Mouse (Mus musculus) adipocyte (in vitro differentiated cells): ENCODE measurements around the gene Gm17622.

ENCODE experiments used
- DNase-seq: peaks from one replicate; pipeline ENCODE4 v3.0.0-alpha.2; 2016; ENCODE audit warnings: low spot score

Gene Gm17622

DNA sequence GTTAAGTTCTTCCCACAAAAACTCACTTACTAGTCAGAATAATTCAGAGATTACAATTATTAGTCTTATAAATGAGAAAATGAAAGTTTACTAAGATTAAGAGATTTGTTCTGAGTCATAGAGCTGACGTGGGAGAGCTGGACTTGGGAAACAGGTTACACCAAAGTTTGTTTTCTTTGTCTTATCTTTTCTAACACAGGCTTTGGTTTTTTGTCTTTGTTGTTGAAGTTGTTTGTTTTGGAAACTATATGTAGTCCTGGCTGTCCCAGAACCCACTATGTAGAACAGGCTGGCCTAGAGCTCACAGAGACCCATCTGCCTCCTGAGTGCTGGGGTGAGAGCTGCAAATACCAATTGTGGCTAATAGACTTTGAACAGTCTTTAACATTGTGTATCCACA lies 20.7 kb downstream of the Gm17622 start:
- DNase-seq: no peak

DNA sequence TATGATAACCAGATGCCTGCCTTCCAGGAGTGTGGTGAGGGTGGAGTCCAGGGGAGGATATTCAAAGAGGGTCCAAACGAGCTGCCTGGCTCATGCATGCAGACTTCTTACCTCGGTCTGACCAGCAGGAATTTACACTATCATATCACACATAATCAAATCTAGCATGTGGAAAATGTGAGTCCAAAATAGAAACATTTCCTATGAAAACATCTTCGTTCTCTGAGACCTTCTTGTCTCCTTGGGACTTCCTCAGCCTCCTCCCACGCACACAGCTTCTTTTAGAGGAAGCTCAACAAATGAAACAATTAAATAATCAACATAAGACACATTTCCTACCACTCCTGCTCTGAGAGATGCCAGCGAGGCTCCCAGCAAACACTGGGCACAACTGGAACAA lies 21.4 kb downstream of the Gm17622 start:
- no peak for DNase-seq

DNA sequence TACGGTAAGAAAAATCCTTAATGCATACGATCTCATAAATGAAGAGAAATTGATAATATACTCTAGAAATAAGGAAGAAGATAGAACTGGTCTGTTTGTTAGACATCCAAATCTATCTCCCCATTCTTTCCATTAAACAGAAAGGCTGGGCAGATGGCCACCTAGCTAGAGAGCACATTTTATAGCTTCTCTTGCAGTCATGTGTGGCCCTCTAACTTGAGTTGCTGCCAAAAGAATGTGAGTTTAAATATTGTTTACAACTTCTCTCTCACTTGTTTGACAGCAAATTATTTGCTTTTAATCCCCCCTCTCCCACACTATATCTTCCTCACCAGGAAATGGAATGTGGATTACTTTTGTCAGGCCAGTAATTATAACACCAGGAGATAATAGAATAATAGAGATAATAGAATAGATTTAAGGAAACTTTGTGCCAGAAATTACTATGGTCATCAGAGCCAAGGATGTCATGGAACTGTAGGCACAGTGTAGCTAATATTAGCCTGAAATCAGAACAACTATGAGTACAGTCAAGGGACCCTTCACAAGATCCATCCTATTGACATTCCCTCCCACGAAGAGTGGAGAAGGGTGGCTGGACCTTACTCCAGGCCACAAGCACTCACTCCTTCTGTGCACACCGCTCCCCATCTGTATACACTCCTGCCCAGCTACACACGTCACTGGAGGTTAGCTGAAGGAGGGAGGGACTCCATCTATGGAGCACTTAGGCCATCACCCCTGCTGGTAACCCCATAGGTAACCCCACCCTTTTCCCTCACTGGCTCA lies 23.8 kb downstream of the Gm17622 start:
- no peak for DNase-seq

GRCm38 (mm10) chr13:96516249-96516648 lies 25.7 kb downstream of the Gm17622 start:
- DNase-seq: no peak

DNA sequence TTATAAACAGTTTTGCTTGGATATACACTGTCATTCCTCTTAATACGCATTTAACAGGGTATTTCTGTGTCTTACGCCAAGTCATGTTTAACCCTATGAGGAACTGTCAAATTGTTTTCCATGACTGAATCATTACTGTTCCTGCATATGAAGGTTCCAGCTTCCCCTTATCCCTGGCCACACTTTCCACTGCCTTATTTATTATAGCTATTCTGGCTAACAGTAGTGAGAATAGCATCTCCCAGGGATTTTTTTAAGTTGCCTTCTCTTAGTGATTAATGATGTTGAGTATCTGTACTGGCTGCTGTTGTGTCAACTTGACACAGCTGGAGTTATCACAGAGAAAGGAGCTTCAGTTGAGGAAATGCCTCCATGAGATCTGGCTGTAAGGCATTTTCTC lies 26.8 kb downstream of the Gm17622 start:
- DNase-seq: no peak

GRCm38 (mm10) chr13:96521294-96521693 lies 30.8 kb downstream of the Gm17622 start:
- DNase-seq: no peak

DNA sequence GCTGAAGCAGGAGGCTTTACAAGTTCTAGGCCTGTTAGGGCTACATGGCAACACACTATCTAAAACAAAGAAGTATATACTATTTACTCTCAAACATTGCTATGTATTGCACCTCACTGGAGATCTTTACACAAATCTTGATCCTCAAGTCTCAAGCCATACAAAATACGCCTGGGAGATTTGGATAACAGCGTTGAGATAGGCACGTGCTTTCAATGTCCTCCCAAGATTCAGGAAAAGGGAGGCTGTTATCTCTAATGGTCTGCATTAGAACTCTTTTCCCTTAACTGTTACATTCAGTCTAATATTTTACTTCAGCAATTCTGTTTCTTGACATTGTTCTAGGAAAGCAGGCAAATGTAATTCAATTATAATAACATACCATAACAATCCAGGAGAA lies 36.5 kb downstream of the Gm17622 start:
- no peak for DNase-seq

DNA sequence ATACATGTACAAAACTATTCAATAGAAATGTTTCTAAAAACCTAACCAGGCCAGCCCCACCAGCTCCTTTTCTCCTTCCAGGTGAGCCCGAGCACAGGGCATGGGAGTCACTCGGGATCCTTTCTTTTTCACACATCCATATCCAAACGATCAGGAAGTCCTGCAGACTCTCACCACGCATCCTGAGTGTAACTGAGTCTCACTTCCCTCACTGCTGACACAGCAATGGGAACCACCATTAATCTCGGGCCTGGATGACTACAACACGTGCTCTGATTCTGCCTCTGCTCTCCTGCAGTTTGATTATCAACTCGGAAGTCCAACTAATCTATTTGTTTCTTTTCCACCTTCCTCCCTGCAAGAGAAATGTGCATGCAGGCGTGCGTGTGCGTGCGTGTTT lies 37.3 kb downstream of the Gm17622 start:
- DNase-seq: no peak

- DNase-seq: no peak
Observed at GRCm38 (mm10) chr13:96528776-96529175, 38.2 kb downstream of the Gm17622 start.

DNA sequence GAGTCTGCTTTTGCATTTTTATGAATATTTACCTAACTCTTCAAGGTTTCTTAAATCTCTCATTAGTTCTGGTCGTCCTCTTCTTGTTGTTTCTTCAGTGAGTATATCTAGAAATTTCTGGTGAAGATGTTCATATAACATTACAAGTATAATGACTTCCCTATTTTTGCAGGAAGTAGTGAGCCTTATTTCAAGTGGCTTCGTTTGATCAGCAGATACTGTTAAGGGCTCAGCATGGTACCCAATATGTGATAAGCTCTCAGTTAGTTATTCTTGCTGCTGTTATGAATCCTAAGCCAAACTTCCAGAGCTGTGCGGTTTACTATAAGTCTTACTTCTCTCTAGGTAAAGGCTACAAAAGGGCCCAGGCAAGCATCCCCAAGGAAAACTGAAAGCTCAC lies 39.0 kb downstream of the Gm17622 start:
- DNase-seq: no peak

- DNase-seq: no peak
Observed at GRCm38 (mm10) chr13:96530064-96530463, 39.5 kb downstream of the Gm17622 start.

DNA sequence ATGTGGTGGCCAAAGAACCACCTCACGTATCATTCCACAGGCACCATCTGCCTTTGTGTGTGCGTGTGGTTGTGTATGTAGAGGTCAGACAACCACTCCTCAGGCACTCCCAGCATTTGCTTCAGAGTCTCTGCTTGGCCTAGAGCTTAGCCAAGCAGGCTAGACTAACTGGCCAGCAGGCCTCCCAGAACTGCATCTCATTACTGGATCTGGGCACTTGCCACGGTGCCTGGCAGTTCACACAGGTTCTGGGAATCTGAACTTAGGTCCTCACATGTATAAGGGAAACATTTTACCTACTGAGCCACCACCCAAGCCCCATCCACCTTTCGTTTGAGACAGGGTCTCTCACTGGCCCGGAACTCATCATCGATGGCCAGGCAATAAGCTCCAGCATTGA lies 41.6 kb downstream of the Gm17622 start:
- DNase-seq: peak; percentile 64

DNA sequence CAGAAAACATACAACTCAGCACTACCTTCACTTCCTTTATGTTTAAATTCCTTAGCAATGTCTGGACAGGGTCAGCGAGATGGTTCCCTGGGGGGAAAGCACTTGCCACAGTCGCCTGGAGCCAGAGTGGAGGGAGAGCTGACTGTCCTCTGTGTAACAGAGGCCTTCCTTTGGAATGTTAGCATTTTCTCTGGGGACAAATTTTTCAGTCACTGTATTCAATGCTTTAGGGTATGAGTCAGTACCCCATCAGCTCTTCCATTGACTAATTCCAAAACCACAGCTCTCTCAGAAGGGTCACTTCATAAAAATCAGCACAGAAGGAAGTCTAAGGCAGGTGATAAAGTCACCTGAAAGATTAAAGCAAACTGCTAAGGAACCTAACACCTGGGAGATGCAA lies 43.2 kb downstream of the Gm17622 start:
- DNase-seq: no peak

GRCm38 (mm10) chr13:96536821-96537572 lies 46.5 kb downstream of the Gm17622 start:
- DNase-seq: no peak

- no peak for DNase-seq
Observed at GRCm38 (mm10) chr13:96538103-96538502, 47.6 kb downstream of the Gm17622 start.
